Mouse (Mus musculus): ENCODE data around the gene Nbas.

GRCm38 (mm10) chr12:13499237-13499889 is 230.4 kb downstream of the Nbas start:
- no peak for TF ChIP-seq POLR2A (IDR thresholded peaks at IDR 0.05; ENCODE audit: insufficient read depth, low read depth, low read length)
- TF ChIP-seq CTCF (IDR thresholded peaks at IDR 0.05): no peak
